In genomic region chr15:85702411-85702951, GRCm38 (mm10) we compare ENCODE assay signal across 8 mouse cellular contexts. TPM values are rescaled to one million over a fixed set of nuclear protein-coding genes. Genes with fewer than 3 reads are reported as not detected.
DNase-seq lines count a peak whose midpoint lies in the region; ATAC-seq lines count a peak whose summit lies in the region.

No protein-coding gene starts in this region.

- H3K27me3 ChIP-seq in forebrain, embryonic 13.5 days, result no peaks in the 10 kb centered on the region
- H3K27me3 ChIP-seq in forebrain, embryonic 10.5 days (ENCODE audit: poor library complexity, severe bottlenecking), result peaks cover 53% of the 10 kb centered on the region
- no peaks in the 10 kb centered on the region for H3K27me3 ChIP-seq in intestine, embryonic 15.5 days (replicated peaks)
- H3K27me3 ChIP-seq in lung, embryonic 15.5 days, result no peaks in the 10 kb centered on the region
- H3K27me3 ChIP-seq in liver, embryonic 12.5 days (replicated peaks), result 0 out of 2 replicates have a peak, but pooled peaks cover 7% of the 10 kb centered on the region

- H3K9ac ChIP-seq in forebrain, embryonic 13.5 days, result peak overlapping the region; percentile 5; the same call in 1 of the 2 replicates
- no peak overlapping the region for H3K9ac ChIP-seq in intestine, embryonic 15.5 days
- no peak overlapping the region for H3K9ac ChIP-seq in lung, embryonic 15.5 days
- no peak overlapping the region for H3K9ac ChIP-seq in liver, embryonic 12.5 days

- no peak overlapping the region for H3K4me2 ChIP-seq in forebrain, embryonic 13.5 days
- no peak overlapping the region for H3K4me2 ChIP-seq in intestine, embryonic 15.5 days (replicated peaks)
- H3K4me2 ChIP-seq in lung, embryonic 15.5 days, result no peak overlapping the region
- H3K4me2 ChIP-seq in liver, embryonic 12.5 days, result no peak overlapping the region

- WGBS in forebrain, embryonic 13.5 days, result 62% methylated on average over 13 of the region's 13 CpGs
- 88% methylated on average over 13 of the region's 13 CpGs for WGBS in forebrain, embryonic 10.5 days
- WGBS in intestine, embryonic 15.5 days, result 84% methylated on average over 13 of the region's 13 CpGs
- WGBS in lung, embryonic 15.5 days, result 81% methylated on average over 13 of the region's 13 CpGs
- WGBS in liver, embryonic 12.5 days (ENCODE audit: insufficient replicate concordance), result 73% methylated on average over 13 of the region's 13 CpGs

- H3K36me3 ChIP-seq in forebrain, embryonic 13.5 days (ENCODE audit: poor library complexity, severe bottlenecking), result peaks cover 98% of the 10 kb centered on the region
- no peaks in the 10 kb centered on the region for H3K36me3 ChIP-seq in forebrain, embryonic 10.5 days (replicated peaks)
- H3K36me3 ChIP-seq in intestine, embryonic 15.5 days, result peaks cover 24% of the 10 kb centered on the region; the same call in 1 of the 2 replicates
- H3K36me3 ChIP-seq in lung, embryonic 15.5 days, result peaks cover 97% of the 10 kb centered on the region
- no peaks in the 10 kb centered on the region for H3K36me3 ChIP-seq in liver, embryonic 12.5 days

- no peak for DNase-seq in forebrain, embryonic 10.5 days (ENCODE audit: extremely low spot score, low spot score)
- DNase-seq in 3134 (ENCODE audit: extremely low read depth, insufficient read length, low spot score), result peak; percentile 85
- DNase-seq in cerebellum, postnatal 14 days, result peak; percentile 89 to 90
- no peak for DNase-seq in ovary, postnatal 36 days (ENCODE audit: low spot score)

- peaks cover 30% of the 10 kb centered on the region for H3K4me1 ChIP-seq in forebrain, embryonic 13.5 days
- peaks cover 5% of the 10 kb centered on the region; the same call in 1 of the 2 replicates for H3K4me1 ChIP-seq in forebrain, embryonic 10.5 days
- H3K4me1 ChIP-seq in intestine, embryonic 15.5 days (replicated peaks), result 0 out of 2 replicates have a peak, but pooled peaks cover 3% of the 10 kb centered on the region
- peaks cover 6% of the 10 kb centered on the region; the same call in 1 of the 2 replicates for H3K4me1 ChIP-seq in lung, embryonic 15.5 days
- H3K4me1 ChIP-seq in liver, embryonic 12.5 days, result peaks cover 7% of the 10 kb centered on the region; the same call in 1 of the 2 replicates

- ATAC-seq in forebrain, embryonic 13.5 days, result peak; percentile 62
- peak; percentile 55; the same call in 1 of the 2 replicates for ATAC-seq in intestine, embryonic 15.5 days
- ATAC-seq in lung, embryonic 15.5 days (ENCODE audit: borderline replicate concordance, extremely low read depth, low FRiP score, low TSS enrichment), result no peak
- no peak for ATAC-seq in liver, embryonic 12.5 days

- peak overlapping the region; percentile 64 for H3K27ac ChIP-seq in forebrain, embryonic 13.5 days
- H3K27ac ChIP-seq in forebrain, embryonic 10.5 days, result no peak overlapping the region
- H3K27ac ChIP-seq in intestine, embryonic 15.5 days, result no peak overlapping the region
- H3K27ac ChIP-seq in lung, embryonic 15.5 days, result peak overlapping the region; percentile 8; the same call in 1 of the 2 replicates
- no peak overlapping the region for H3K27ac ChIP-seq in liver, embryonic 12.5 days

- no peaks in the 10 kb centered on the region for H3K9me3 ChIP-seq in forebrain, embryonic 13.5 days (replicated peaks)
- H3K9me3 ChIP-seq in forebrain, embryonic 10.5 days, result no peaks in the 10 kb centered on the region
- H3K9me3 ChIP-seq in intestine, embryonic 15.5 days, result no peaks in the 10 kb centered on the region
- H3K9me3 ChIP-seq in lung, embryonic 15.5 days, result no peaks in the 10 kb centered on the region
- no peaks in the 10 kb centered on the region for H3K9me3 ChIP-seq in liver, embryonic 12.5 days (replicated peaks)

- H3K4me3 ChIP-seq in forebrain, embryonic 13.5 days, result no peak overlapping the region
- no peak overlapping the region for H3K4me3 ChIP-seq in forebrain, embryonic 10.5 days
- no peak overlapping the region for H3K4me3 ChIP-seq in intestine, embryonic 15.5 days (replicated peaks)
- H3K4me3 ChIP-seq in lung, embryonic 15.5 days, result no peak overlapping the region
- no peak overlapping the region for H3K4me3 ChIP-seq in liver, embryonic 12.5 days

RNA-seq across cellular contexts. Expression of gene Ppara, which starts 32.3 kb away (rescaled TPM):
- polyA plus RNA-seq in forebrain, embryonic 13.5 days (2015; fragmentation: Nextera tagmentation; extraction: Ambion mirVana), result 0.44 and 0.63 TPM in 2 replicates
- 0.11 and 0.20 TPM in 2 replicates for polyA plus RNA-seq in forebrain, embryonic 10.5 days (2016; fragmentation: Nextera tagmentation; extraction: Ambion mirVana)
- polyA plus RNA-seq in intestine, embryonic 15.5 days (2015; fragmentation: Nextera tagmentation; extraction: Ambion mirVana), result 18.2 and 19.5 TPM in 2 replicates
- 4.3 and 4.9 TPM in 2 replicates for polyA plus RNA-seq in lung, embryonic 15.5 days (2015; fragmentation: Nextera tagmentation; extraction: Ambion mirVana)
- polyA plus RNA-seq in liver, embryonic 12.5 days (2016; fragmentation: Nextera tagmentation; extraction: Ambion mirVana), result 5.7 TPM in 2 replicates

Comparison
In these comparisons a context has a peak if more than half of its experiments do, and no peak if none do; other contexts are left out.
1. H3K27ac ChIP-seq: peak in forebrain, embryonic 13.5 days (single experiment) and lung, embryonic 15.5 days (single experiment); none in forebrain, embryonic 10.5 days (single experiment), intestine, embryonic 15.5 days (single experiment) and liver, embryonic 12.5 days (single experiment).
2. ATAC-seq: peak in forebrain, embryonic 13.5 days (single experiment) and intestine, embryonic 15.5 days (single experiment); none in lung, embryonic 15.5 days (single experiment) and liver, embryonic 12.5 days (single experiment).
3. DNase-seq: peak in 3134 (single experiment) and cerebellum, postnatal 14 days (2 of 2); none in forebrain, embryonic 10.5 days (single experiment) and ovary, postnatal 36 days (single experiment).